Mouse (Mus musculus): ENCODE results near the gene Cog2.
A peak's percentile ranks its signal among the peaks of the same experiment; 100 is the strongest.

Cog2 gene

DNA sequence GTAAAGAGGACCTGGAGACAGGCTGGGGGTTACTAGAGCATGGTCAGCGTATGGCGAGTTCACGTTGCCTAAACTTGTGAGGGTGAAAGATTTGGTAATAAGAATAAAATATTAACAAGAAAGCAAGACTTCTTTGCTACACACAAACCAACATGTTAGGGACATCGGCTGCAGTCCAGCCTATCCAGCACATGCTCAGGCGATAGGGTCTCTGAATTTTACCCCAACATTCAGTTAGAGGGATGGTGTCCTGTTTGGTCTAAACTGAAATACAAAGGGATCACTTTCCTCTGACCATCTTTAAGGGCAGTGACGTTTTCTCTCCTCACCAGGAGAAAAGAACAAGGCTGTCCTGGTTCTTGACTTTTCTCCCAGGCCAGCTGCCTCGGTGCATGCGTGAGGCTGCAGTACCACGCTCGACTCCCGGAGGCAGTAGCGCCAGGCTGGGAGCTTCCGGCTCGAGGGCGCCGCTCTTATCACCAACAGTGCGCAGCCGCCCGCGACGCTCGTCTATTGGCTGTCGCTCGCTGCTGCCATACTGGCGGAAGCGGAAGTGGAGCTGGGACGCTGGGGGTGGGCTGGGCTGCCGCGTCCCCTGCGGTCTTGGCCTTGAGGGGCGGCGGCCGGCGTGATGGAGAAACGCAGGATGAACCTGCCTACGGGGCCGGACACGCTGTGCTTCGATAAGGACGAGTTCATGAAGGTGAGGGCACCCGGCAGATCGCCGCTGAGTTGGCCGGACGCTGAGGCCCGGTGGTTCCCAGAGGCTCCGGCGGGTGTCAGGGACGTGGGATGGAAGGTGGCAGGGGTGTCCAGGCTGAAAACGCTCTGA is at the start of gene Cog2:
Gene Cog2 (plus strand): TSS at position 519 of the 832 bp plus-strand sequence.
- DNase-seq (ENCODE audit: low spot score in 2 of 2): peak; percentile 78 to 83

DNA sequence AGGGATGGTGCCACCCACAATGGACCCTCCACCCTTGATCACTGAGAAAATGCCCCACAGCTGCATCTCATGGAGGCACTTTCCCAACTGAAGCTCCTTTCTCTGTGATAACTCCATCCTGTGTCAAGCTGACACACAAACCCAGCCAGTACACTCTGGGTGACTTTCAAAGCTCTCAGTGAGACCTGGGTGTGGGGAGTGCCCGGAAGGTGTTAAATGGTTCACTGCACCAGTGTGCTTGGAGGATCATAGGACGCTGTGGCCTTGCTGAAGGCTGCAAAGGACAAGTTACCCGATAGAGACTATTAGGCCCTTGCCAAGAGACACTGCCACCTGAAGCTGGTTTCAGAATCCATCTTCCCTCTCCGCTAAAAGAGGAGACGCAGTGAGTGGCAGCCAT is 44.9 kb upstream of the Cog2 start:
- no peak for DNase-seq (ENCODE audit: low spot score in 2 of 2)

DNA sequence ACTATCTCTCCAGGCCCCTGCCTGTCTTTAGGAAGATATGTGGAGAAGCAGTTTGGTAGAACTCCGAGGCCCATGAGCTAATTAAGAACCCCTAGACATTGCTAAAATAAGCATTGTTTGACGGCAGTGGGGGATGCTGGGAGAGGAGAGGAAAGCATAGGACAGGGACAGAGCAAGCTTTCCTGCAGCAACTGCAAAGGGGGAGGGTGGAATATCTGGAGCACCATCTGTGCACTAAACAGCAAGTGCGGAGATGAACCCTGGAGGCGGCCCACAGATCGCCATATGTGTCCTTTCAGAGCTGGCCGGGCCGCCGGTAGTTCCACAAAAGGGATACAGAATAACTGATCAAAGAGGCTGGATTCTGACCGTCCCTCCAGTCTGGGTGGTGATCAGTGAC is 43.9 kb upstream of the Cog2 start:
- peak in 1 of 2 experiments; percentile 52 for DNase-seq (ENCODE audit: low spot score in 2 of 2)

DNA sequence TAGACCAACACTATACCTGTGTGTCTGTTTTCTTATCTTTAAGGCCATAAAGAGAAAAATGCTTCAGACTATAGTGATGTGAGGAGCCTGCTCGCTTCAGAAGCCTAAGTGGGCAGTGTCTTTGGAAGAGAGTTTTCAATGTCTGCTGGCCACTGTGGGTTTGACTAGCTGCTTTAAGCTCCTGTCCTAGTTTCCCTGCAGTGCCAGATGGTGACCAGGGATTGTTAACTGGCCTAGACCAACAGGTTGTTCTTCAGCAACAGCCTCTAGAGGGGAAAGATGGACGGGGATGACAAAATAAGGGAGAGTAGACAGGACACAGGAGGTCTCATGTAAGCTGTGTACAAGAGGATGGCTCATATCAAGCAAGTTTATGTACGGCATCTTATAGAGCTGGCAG is 41.3 kb upstream of the Cog2 start:
- no peak for DNase-seq (ENCODE audit: low spot score in 2 of 2)

DNA sequence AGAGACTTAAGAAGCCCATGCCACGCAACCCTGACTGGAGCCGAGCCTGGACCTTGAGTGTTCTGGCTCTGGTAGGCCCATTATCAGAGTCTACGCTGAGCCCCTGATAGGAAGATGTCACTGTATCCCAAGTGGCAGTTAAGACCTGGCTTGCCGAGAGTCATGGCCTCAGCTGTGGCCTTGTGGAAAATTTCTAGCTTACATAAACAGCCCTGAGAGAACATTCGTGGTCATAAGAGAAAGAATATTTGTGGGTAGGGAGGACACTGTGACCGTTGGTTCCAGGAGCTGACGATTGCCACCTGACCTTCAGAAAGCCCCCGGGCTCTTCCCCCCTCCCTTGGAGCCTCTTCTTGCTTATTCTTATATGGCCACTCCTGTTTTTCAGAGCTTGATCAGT is 40.2 kb upstream of the Cog2 start:
- DNase-seq (ENCODE audit: low spot score in 2 of 2): no peak

DNA sequence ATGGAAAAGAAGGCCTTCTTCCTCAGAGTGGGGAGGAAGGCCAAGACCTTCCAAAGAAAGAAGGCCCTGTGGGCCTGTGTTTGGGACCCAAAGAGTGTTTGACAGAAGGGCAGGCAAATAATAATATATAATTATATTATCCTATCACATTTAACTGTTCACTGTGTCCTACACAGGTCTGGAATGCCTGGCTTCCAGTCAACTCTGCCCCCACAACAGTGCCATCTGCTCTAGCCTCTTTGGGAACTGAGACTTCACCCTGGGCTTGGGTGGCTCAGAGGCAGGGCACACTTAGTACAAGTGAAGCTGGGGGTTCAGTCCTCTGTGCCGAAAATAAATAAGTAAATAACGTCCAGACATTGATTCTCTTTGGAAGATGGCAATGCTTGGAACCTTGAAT is 37.8 kb upstream of the Cog2 start:
- DNase-seq (ENCODE audit: low spot score in 2 of 2): no peak

DNA sequence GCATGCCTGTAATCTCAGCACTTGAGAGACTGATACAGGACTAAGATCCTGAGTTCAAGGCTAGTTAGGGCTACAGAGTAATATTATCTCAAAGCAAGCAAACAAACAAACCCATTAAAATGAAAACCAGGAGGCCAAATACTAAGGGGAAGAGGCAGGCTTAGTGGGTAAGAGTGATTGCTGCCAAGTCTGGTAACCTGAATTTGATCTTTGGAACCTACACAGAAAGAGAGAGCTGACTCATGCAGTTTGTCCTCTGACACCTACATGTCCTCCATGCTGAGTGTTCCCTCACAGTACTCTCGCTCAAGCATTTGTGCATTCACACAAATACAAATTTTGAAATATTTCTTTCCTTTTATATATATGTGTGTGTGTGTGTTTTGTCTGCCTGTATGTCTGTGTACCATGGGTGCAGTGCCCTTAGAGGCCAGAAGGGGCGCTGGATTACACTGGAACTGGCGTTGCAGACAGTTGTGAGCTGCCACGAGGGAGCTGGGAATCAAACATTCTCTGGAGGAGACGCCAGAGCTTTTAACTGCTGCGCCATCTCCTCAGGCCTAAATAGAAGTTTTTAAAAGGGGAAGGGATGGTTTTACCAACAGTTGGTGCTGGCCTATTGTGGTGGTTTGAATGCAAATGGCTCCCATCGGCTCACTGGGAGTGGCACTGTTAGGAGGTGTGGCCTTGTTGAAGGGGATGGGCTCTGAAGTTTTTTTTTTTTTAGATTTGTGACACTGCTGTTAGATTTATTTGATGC is 37.0 kb upstream of the Cog2 start:
- no peak for DNase-seq (ENCODE audit: low spot score in 2 of 2)

DNA sequence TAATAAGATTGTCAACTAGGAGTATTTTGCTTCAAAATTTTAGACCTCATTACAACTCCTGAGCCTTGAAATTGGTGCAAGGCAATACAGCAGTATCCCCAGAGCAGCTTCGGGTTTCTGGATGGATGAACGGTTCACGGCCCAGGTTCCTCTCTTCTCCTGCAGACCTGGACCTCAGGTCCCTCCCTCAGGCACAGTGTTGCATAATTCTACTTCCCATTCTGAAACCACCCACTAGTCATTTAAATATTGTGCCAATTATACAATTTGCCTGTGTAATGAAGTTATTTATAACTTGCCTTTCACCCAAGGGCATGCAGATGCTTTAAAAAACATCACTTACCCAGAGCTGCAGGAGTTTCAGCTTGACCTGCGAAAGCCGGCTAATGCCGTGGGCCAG is 31.3 kb upstream of the Cog2 start:
- DNase-seq (ENCODE audit: low spot score in 2 of 2): no peak

DNA sequence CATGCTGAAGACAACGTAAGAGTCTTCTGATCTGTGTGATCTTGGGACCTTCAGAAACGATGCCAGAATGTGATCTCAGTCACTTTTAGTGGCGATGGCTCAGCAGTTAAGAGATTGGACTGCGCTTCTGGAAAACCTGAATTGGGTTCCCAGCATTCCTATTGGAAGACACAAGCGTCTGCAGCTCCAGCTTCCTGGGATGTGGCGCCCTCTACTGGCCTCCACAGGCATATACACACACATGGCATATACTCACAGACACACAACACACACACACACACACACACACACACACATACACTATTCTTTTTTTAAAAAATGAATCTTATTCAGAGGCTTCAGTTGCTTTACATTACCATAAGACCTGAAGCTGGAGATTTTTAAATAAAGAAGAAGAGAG is 30.8 kb upstream of the Cog2 start:
- no peak for DNase-seq (ENCODE audit: low spot score in 2 of 2)

DNA sequence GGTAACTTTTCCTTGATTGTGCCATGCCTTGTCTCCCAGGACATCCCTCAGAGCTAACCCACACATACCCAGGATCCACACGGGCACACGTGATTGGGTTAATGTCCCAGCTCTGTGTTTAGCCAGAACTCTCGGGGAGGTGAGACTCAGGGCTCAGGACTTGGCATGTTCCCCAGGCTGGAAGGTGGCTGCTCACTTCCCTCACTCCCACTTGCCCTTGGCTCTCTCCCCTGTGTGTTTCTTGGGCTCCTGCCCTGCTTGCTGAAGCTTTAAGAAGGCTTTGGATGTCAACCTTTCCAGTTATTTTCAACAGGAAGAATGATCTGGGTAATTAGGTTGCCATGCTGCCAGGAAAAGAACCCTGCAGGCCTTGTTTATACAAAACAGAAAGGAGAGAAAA is 26.2 kb upstream of the Cog2 start:
- DNase-seq (ENCODE audit: low spot score in 2 of 2): no peak

DNA sequence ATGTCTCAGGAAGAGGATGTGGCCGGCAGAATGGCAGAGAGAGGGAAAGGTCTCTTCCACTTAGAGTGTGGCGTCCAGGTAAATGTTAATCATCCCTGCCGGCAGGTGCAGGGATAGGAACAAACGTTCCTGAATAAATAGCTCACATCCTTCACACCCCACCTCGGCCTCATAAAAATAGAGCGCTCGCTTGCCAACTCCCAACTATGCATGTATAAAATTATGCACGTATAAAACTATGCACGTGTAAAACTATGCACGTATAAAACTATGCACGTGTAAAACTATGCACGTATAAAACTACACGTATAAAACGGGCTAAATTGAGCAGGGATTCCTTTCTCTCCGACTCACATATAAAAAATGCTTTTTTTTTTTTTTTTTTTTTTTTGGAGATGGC is 25.6 kb upstream of the Cog2 start:
- DNase-seq (ENCODE audit: low spot score in 2 of 2): no peak

DNA sequence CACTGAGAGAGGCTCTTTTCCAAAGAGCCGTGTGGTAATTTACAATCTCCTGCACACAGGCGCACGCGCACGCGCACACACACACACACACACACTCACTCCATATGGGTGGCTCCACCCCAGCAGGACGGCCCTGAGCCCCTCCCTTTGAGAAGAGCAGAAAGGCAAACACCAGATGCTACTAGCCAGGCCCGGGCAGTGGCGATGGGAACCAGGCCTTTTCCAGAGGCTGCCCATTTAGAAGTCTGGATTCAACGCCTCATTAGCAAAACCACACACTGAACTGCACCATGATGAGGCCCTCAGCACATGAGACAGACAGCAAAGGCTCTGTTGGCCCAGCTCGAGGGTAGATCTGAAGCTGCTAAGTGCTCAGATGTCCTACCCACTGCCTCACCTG is 24.9 kb upstream of the Cog2 start:
- DNase-seq (ENCODE audit: low spot score in 2 of 2): no peak

DNA sequence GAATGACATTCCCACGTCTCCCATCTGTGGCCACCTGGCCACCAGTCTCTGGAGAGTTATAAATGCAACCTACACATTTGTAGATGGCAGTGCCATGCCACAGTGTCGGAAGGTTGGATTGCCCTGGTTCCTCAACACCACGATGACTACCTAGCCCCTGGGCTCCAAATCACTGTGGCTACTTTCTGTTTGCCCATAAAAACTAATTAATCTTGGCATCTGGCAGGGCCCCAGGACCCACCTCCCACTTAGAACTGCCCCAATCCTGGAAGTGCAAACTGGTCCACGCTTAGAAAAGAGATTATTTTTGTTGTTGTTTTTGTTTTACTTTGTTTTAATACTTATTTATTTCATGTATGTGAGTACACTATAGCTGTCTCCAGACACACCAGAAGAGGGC is 24.3 kb upstream of the Cog2 start:
- no peak for DNase-seq (ENCODE audit: low spot score in 2 of 2)

DNA sequence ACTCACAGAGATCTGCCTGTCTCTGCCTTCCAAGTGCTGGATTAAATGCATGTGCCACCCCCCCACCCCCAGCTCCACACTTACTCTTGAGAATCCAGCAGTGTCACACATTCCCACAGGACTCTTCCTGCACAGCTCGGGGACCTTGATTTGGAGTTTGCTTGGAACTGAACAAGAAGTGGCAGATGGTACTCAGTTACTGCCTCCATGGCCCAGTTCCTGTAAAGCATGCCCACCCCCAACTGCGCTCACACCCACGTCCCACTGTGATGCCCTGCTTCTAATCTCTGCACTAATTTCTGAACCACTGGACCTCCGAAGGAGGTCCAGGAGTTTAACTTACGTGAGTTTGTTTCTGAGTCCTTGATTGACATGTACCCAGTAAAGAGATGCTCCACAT is 23.7 kb upstream of the Cog2 start:
- no peak for DNase-seq (ENCODE audit: low spot score in 2 of 2)

DNA sequence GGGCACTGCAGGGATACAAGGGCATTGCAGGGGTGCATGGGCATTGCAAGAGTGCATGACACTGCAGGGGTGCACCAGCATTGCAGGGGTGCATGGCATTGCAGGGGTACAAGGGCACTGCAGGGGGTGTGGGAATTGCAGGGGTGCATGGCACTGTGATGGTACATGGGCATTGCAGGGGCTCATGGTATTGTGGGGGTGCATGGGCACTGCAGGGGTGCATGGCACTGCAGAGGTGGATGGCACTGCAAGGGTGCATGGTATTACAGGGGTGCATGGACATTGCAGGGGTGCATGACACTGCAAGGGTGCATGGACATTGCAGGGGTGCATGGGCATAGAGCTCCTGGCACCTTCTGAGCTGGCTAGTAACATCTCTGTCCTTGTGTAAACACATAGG is 22.2 kb upstream of the Cog2 start:
- no peak for DNase-seq (ENCODE audit: low spot score in 2 of 2)

DNA sequence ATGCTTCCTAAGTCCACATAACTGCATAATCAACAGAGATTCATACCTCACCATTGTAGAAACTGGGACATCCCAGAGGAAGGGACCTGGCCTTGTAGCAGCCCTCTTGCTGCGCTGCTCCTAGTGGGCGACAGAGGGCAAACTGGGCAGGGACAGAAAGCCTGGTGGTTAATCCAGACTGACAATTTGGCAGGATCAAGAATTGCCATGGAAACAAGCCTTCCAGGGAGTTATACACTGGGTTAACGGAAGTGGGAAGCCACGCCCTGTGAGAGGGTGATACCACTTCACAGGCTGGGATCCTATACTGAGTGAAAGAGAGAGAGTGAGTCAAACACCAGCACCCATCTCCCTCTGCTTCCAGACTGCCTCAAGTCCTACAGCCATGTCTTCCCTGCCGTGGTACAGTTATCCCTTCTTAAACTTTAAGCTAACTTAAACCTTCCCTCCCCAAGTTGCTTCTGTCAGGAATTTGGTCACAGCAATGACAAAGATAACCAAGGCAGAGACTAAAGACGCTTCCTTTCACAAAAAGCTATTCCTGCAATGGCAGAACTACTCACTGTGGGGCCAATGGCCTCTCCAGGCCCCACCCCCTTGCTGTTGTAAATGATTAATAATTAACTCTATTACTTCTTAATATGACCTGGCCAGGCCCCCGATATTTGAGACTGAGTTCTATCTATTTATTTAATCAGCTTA is 21.2 kb upstream of the Cog2 start:
- no peak for DNase-seq (ENCODE audit: low spot score in 2 of 2)

DNA sequence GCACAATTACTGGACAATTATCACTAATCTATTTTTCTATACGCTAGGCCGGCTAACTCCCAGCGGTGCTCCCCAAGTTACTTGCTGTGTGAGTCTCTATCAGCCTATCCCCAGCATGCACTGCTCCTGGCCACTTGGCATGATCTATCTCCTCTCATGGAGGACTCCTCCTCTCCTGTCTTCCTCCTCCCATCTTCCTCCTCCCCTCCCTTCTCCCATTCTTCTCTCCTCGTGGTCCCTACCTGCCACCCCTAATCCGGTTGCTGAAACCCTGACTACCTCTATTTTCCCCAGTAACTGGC is 20.7 kb upstream of the Cog2 start:
- DNase-seq (ENCODE audit: low spot score in 2 of 2): no peak

DNA sequence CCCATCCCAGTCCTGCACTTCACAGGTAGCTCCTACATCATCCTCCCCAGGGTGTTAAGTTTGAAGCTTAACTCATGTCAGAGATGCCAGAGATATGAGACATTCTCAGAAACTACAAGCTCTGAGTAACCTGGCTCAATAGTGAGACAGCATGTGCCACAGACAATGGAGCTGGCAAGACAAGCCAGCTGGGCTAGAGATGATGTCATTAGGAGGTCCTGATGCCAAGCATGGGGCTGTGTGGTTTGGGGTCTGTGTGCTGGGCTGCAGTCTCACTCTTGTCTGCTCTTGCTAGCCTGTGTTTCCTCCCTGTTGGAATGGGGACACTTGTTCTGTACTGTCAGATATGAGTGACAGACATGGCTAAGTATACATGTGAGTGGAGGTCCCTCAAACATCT is 14.9 kb upstream of the Cog2 start:
- no peak for DNase-seq (ENCODE audit: low spot score in 2 of 2)

DNA sequence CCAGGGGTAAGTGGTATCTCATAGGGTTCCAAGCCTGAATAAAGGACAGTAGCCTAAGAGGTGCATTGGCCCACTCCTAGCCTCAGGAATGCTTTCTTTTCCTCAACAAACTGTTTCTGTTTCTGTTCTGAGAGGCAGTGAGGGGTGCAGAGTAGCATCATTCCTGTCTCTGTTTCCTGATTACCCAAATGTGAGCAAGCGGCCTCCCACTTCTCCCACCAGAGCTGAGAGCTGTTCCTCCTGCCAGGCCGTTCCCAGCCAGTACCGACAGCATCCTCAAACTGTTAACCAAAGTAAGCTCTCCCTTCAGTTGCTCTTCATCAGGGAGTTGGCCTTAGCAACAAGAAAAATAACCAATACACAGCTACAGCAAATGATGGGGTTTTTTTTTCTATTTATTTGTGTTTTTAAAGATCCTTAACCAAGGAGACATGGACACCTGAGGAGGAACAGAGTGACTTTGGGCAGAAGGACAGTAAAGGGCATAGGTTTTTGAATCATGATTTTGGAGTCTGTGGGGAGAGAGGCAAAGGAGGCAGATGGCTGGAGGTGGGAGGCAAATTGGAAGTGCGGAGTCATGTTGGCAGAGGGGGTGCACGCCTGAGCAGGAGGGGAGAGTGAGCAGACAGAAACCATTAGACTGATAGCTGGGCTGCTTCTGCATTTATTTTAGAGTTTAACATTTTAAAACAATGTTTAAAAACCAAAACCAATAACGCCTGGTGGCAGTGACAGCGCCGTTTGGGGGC is 12.8 kb upstream of the Cog2 start:
- DNase-seq (ENCODE audit: low spot score in 2 of 2): peak in 1 of 2 experiments; percentile 36

DNA sequence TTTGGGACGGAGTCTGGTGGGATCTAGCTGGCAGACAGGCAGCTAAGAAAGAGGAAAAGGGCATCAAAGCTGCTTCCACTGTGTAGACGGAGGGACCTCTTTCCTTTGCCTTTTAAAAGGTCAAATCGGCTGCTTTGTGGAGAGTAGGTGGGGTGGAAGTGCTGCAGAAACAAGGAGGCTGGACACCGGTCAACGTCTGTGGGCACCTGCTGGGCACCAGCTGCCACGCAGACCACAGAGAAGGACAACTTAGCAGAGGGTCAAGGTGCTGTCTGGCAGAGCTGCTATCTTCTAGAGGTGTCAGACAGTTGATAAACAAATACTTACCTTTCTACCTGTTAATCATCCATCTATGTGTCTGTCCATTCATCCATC is 12.3 kb upstream of the Cog2 start:
- DNase-seq (ENCODE audit: low spot score in 2 of 2): no peak

DNA sequence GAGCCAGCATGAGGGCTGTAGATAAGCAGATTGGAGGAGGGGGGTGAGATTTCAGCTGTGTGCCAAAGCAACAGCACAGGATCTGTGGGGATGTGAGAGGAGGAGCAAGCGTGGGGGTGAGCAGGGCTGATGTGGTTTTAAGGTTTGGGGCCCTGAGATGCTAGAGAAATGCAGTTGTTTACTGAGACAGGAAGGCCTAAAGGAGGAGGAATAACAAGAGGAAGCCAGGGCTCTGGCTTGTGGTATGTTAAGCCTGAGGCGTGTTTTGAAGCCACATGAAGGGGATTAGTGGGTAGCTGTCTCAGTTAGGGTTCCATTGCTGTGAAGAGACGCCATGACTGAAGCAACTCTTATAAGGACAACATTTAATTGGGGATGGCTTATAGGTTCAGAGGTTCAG is 11.4 kb upstream of the Cog2 start:
- DNase-seq (ENCODE audit: low spot score in 2 of 2): no peak

DNA sequence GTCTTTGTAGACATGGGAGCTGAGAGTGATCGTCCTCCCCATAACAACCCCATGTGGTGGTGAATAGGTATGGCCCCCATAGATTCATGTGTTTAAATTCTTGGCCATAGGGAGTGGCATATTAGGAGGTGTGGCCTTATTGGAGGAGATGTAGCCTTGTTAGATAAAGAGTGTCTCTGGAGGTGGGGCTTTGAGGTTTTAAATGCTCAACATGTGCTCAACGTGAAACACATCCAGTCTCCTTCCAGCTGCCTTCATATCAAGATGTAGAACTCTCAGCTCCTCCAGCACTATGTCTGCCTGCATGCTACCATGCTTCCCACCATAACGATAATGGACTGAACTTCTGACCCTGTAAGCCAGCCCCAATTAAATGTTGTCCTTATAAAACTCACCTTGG is 4.5 kb upstream of the Cog2 start:
- no peak for DNase-seq (ENCODE audit: low spot score in 2 of 2)
